Comparison of ENCODE assay signal across 8 mouse cellular contexts in genomic region chr11:103054798-103055197, GRCm38 (mm10). TPM values are rescaled to one million over a fixed set of nuclear protein-coding genes. Genes with fewer than 3 reads are reported as not detected.
DNase-seq lines count a peak whose midpoint lies in the region; ATAC-seq and TF ChIP-seq lines count a peak whose summit lies in the region.

No protein-coding gene starts in this region.

- TF ChIP-seq EP300 in heart, postnatal 0 days (IDR thresholded peaks at IDR 0.05; ENCODE audit: low read depth), result no peak

- H3K4me2 ChIP-seq in hindbrain, embryonic 11.5 days (replicated peaks; ENCODE audit: low read depth, low read length), result no peak overlapping the region
- no peak overlapping the region for H3K4me2 ChIP-seq in hindbrain, embryonic 16.5 days (ENCODE audit: low read length)
- H3K4me2 ChIP-seq in heart, postnatal 0 days (ENCODE audit: low read depth, low read length), result no peak overlapping the region
- no peak overlapping the region for H3K4me2 ChIP-seq in midbrain, embryonic 16.5 days (ENCODE audit: low read length)
- H3K4me2 ChIP-seq in stomach, embryonic 15.5 days, result no peak overlapping the region

- H3K9ac ChIP-seq in hindbrain, embryonic 11.5 days (ENCODE audit: low read depth, low read length), result no peak overlapping the region
- no peak overlapping the region for H3K9ac ChIP-seq in hindbrain, embryonic 16.5 days (ENCODE audit: low read depth, low read length)
- no peak overlapping the region for H3K9ac ChIP-seq in heart, postnatal 0 days (replicated peaks; ENCODE audit: low read depth, low read length)
- H3K9ac ChIP-seq in midbrain, embryonic 16.5 days (ENCODE audit: low read depth, low read length), result no peak overlapping the region
- H3K9ac ChIP-seq in stomach, embryonic 15.5 days, result no peak overlapping the region

- TF ChIP-seq CTCF in heart, postnatal 0 days (IDR thresholded peaks at IDR 0.05; ENCODE audit: low read depth), result peak; percentile 84

- DNase-seq in hindbrain, embryonic 11.5 days (ENCODE audit: low spot score), result peak; percentile 89
- peak; percentile 93 for DNase-seq in NIH3T3 (ENCODE audit: low read depth)
- peak; percentile 63 to 78 for DNase-seq in cerebellum, postnatal 4 days (ENCODE audit: low spot score in 2 of 2)
- DNase-seq in heart, postnatal 0 days (ENCODE audit: low spot score), result peak; percentile 63
- DNase-seq in left cerebral cortex, adult 11 months (ENCODE audit: low spot score), result peak; percentile 77

- H3K4me3 ChIP-seq in hindbrain, embryonic 11.5 days (ENCODE audit: low read depth, low read length), result no peak overlapping the region
- no peak overlapping the region for H3K4me3 ChIP-seq in hindbrain, embryonic 16.5 days (ENCODE audit: low read length)
- no peak overlapping the region for H3K4me3 ChIP-seq in heart, postnatal 0 days (ENCODE audit: low read depth, low read length)
- H3K4me3 ChIP-seq in midbrain, embryonic 16.5 days (ENCODE audit: low read depth, low read length), result no peak overlapping the region
- no peak overlapping the region for H3K4me3 ChIP-seq in stomach, embryonic 15.5 days (replicated peaks)

- H3K4me1 ChIP-seq in hindbrain, embryonic 11.5 days (replicated peaks; ENCODE audit: control insufficient read depth, insufficient read depth, low read length), result no peaks in the 10 kb centered on the region
- no peaks in the 10 kb centered on the region for H3K4me1 ChIP-seq in hindbrain, embryonic 16.5 days (ENCODE audit: control insufficient read depth, insufficient read depth, low read depth, low read length)
- peaks cover 20% of the 10 kb centered on the region; the same call in 1 of the 2 replicates for H3K4me1 ChIP-seq in heart, postnatal 0 days (ENCODE audit: control insufficient read depth, insufficient read depth)
- no peaks in the 10 kb centered on the region for H3K4me1 ChIP-seq in midbrain, embryonic 16.5 days (ENCODE audit: control insufficient read depth, insufficient read depth, low read length)
- H3K4me1 ChIP-seq in stomach, embryonic 15.5 days, result no peaks in the 10 kb centered on the region

- no peak for ATAC-seq in hindbrain, embryonic 11.5 days (ENCODE audit: low FRiP score)
- no peak for ATAC-seq in hindbrain, embryonic 16.5 days
- ATAC-seq in heart, postnatal 0 days (ENCODE audit: insufficient read depth, low read depth), result no peak
- ATAC-seq in midbrain, embryonic 16.5 days, result 0 out of 2 replicates have a peak, but pooled peaks have one; percentile 32
- peak; percentile 40; the same call in 1 of the 2 replicates for ATAC-seq in stomach, embryonic 15.5 days (ENCODE audit: insufficient read depth, low FRiP score, low read depth)

- H3K36me3 ChIP-seq in hindbrain, embryonic 11.5 days (ENCODE audit: control insufficient read depth, insufficient read depth, low read length), result peaks cover 16% of the 10 kb centered on the region
- peaks cover 24% of the 10 kb centered on the region for H3K36me3 ChIP-seq in hindbrain, embryonic 16.5 days (ENCODE audit: control insufficient read depth, insufficient read depth, low read length)
- H3K36me3 ChIP-seq in heart, postnatal 0 days (replicated peaks; ENCODE audit: control insufficient read depth, insufficient read depth, low read length), result peaks cover 62% of the 10 kb centered on the region
- H3K36me3 ChIP-seq in midbrain, embryonic 16.5 days (ENCODE audit: control insufficient read depth, insufficient read depth, low read length), result peaks cover 19% of the 10 kb centered on the region; the same call in 1 of the 2 replicates
- peaks cover 60% of the 10 kb centered on the region for H3K36me3 ChIP-seq in stomach, embryonic 15.5 days

- no peak overlapping the region for H3K27ac ChIP-seq in hindbrain, embryonic 11.5 days (ENCODE audit: low read depth, low read length)
- no peak overlapping the region for H3K27ac ChIP-seq in hindbrain, embryonic 16.5 days (ENCODE audit: low read depth, low read length)
- peak overlapping the region; percentile 30; the same call in 1 of the 2 replicates for H3K27ac ChIP-seq in heart, postnatal 0 days (ENCODE audit: low read depth)
- H3K27ac ChIP-seq in midbrain, embryonic 16.5 days (ENCODE audit: low read length), result no peak overlapping the region
- no peak overlapping the region for H3K27ac ChIP-seq in stomach, embryonic 15.5 days

- H3K27me3 ChIP-seq in hindbrain, embryonic 11.5 days (ENCODE audit: control insufficient read depth, insufficient read depth, low read length), result no peaks in the 10 kb centered on the region
- no peaks in the 10 kb centered on the region for H3K27me3 ChIP-seq in hindbrain, embryonic 16.5 days (replicated peaks; ENCODE audit: control insufficient read depth, insufficient read depth, low read length)
- H3K27me3 ChIP-seq in heart, postnatal 0 days (ENCODE audit: control insufficient read depth, insufficient read depth, low read length), result no peaks in the 10 kb centered on the region
- H3K27me3 ChIP-seq in midbrain, embryonic 16.5 days (ENCODE audit: control insufficient read depth, insufficient read depth, low read depth, low read length), result no peaks in the 10 kb centered on the region
- no peaks in the 10 kb centered on the region for H3K27me3 ChIP-seq in stomach, embryonic 15.5 days (replicated peaks)

- WGBS in hindbrain, embryonic 11.5 days, result 48% methylated on average over 6 of the region's 6 CpGs
- WGBS in hindbrain, embryonic 16.5 days, result 46% methylated on average over 6 of the region's 6 CpGs
- 43% methylated on average over 6 of the region's 6 CpGs for WGBS in heart, postnatal 0 days
- 41% methylated on average over 6 of the region's 6 CpGs for WGBS in midbrain, embryonic 16.5 days
- 47% methylated on average over 6 of the region's 6 CpGs for WGBS in stomach, embryonic 15.5 days

- H3K9me3 ChIP-seq in hindbrain, embryonic 11.5 days (ENCODE audit: control insufficient read depth, low read length), result no peaks in the 10 kb centered on the region
- no peaks in the 10 kb centered on the region for H3K9me3 ChIP-seq in hindbrain, embryonic 16.5 days (ENCODE audit: control insufficient read depth, low read length)
- H3K9me3 ChIP-seq in heart, postnatal 0 days (replicated peaks; ENCODE audit: control insufficient read depth, low read length), result no peaks in the 10 kb centered on the region
- no peaks in the 10 kb centered on the region for H3K9me3 ChIP-seq in midbrain, embryonic 16.5 days (replicated peaks; ENCODE audit: control insufficient read depth, low read length, poor library complexity, severe bottlenecking)
- H3K9me3 ChIP-seq in stomach, embryonic 15.5 days, result no peaks in the 10 kb centered on the region

RNA-seq across cellular contexts. Expression of gene Dcakd, which starts 26.7 kb away (rescaled TPM):
- 228 and 229 TPM in 2 replicates for polyA plus RNA-seq in hindbrain, embryonic 11.5 days (2014; fragmentation: Nextera tagmentation; extraction: Ambion mirVana)
- polyA plus RNA-seq in hindbrain, embryonic 16.5 days (2015; fragmentation: Nextera tagmentation; extraction: Ambion mirVana), result 132 and 192 TPM in 2 replicates
- 53.5 and 64.0 TPM in 2 replicates for total RNA-seq in heart, postnatal 0 days (2014; rRNA removed; ENCODE audit: low replicate concordance)
- 45.2 and 50.4 TPM in 2 replicates for polyA plus RNA-seq in heart, postnatal 0 days (2015; fragmentation: Nextera tagmentation; extraction: Ambion mirVana)
- polyA plus RNA-seq in midbrain, embryonic 16.5 days (2015; fragmentation: Nextera tagmentation; extraction: Ambion mirVana), result 157 and 174 TPM in 2 replicates
- 107 TPM in 2 replicates for polyA plus RNA-seq in stomach, embryonic 15.5 days (2015; fragmentation: Nextera tagmentation; extraction: Ambion mirVana)

RNA-seq across cellular contexts. Expression of gene Nmt1, which starts 26.8 kb away (rescaled TPM):
- 41.0 and 51.1 TPM in 2 replicates for polyA plus RNA-seq in hindbrain, embryonic 11.5 days (2014; fragmentation: Nextera tagmentation; extraction: Ambion mirVana)
- polyA plus RNA-seq in hindbrain, embryonic 16.5 days (2015; fragmentation: Nextera tagmentation; extraction: Ambion mirVana), result 28.8 and 30.4 TPM in 2 replicates
- 47.6 and 63.6 TPM in 2 replicates for total RNA-seq in heart, postnatal 0 days (2014; rRNA removed; ENCODE audit: low replicate concordance)
- polyA plus RNA-seq in heart, postnatal 0 days (2015; fragmentation: Nextera tagmentation; extraction: Ambion mirVana), result 46.6 and 50.0 TPM in 2 replicates
- polyA plus RNA-seq in midbrain, embryonic 16.5 days (2015; fragmentation: Nextera tagmentation; extraction: Ambion mirVana), result 25.5 and 26.8 TPM in 2 replicates
- 48.5 and 52.2 TPM in 2 replicates for polyA plus RNA-seq in stomach, embryonic 15.5 days (2015; fragmentation: Nextera tagmentation; extraction: Ambion mirVana)

RNA-seq across cellular contexts. Expression of gene Plcd3, which starts 46.7 kb away (rescaled TPM):
- 1.0 and 1.7 TPM in 2 replicates for polyA plus RNA-seq in hindbrain, embryonic 11.5 days (2014; fragmentation: Nextera tagmentation; extraction: Ambion mirVana)
- 4.7 and 4.9 TPM in 2 replicates for polyA plus RNA-seq in hindbrain, embryonic 16.5 days (2015; fragmentation: Nextera tagmentation; extraction: Ambion mirVana)
- total RNA-seq in heart, postnatal 0 days (2014; rRNA removed; ENCODE audit: low replicate concordance), result 27.0 and 38.9 TPM in 2 replicates
- 14.5 and 16.3 TPM in 2 replicates for polyA plus RNA-seq in heart, postnatal 0 days (2015; fragmentation: Nextera tagmentation; extraction: Ambion mirVana)
- polyA plus RNA-seq in midbrain, embryonic 16.5 days (2015; fragmentation: Nextera tagmentation; extraction: Ambion mirVana), result 2.8 and 3.6 TPM in 2 replicates
- 3.5 and 3.6 TPM in 2 replicates for polyA plus RNA-seq in stomach, embryonic 15.5 days (2015; fragmentation: Nextera tagmentation; extraction: Ambion mirVana)

RNA-seq across cellular contexts. Expression of gene Acbd4, which starts 46.7 kb away (rescaled TPM):
- polyA plus RNA-seq in hindbrain, embryonic 11.5 days (2014; fragmentation: Nextera tagmentation; extraction: Ambion mirVana), result 4.9 and 6.2 TPM in 2 replicates
- polyA plus RNA-seq in hindbrain, embryonic 16.5 days (2015; fragmentation: Nextera tagmentation; extraction: Ambion mirVana), result 14.2 and 16.4 TPM in 2 replicates
- 16.3 and 20.0 TPM in 2 replicates for total RNA-seq in heart, postnatal 0 days (2014; rRNA removed; ENCODE audit: low replicate concordance)
- 21.6 and 22.2 TPM in 2 replicates for polyA plus RNA-seq in heart, postnatal 0 days (2015; fragmentation: Nextera tagmentation; extraction: Ambion mirVana)
- polyA plus RNA-seq in midbrain, embryonic 16.5 days (2015; fragmentation: Nextera tagmentation; extraction: Ambion mirVana), result 11.6 and 13.0 TPM in 2 replicates
- polyA plus RNA-seq in stomach, embryonic 15.5 days (2015; fragmentation: Nextera tagmentation; extraction: Ambion mirVana), result 19.2 and 23.7 TPM in 2 replicates

Comparison
In these comparisons a context has a peak if more than half of its experiments do, and no peak if none do; other contexts are left out.
1. ATAC-seq: peak in midbrain, embryonic 16.5 days (single experiment) and stomach, embryonic 15.5 days (single experiment); none in hindbrain, embryonic 11.5 days (single experiment), hindbrain, embryonic 16.5 days (single experiment) and heart, postnatal 0 days (single experiment).
2. Peak in every context shown above with its lines, with median percentiles within 50 percentile points of each other: DNase-seq.